Mouse (Mus musculus) hindbrain, embryonic 14.5 days (tissue): ENCODE measurements around the gene Kcnh8. TPM values are rescaled to one million over a fixed set of nuclear protein-coding genes. Genes with fewer than 3 reads are reported as not detected.

Source experiments
- ATAC-seq: fragments of 200-750 bp; cut with Nextera tagmentation; 2 replicates; pipeline ENCODE4 v1.8.0; 2017; ENCODE audit warnings: moderate number of reproducible peaks, mild to moderate bottlenecking, moderate TSS enrichment, moderate library complexity; ENCODE audit not compliant: low FRiP score
- DNase-seq: peaks from one replicate; pipeline ENCODE4 v3.0.0-alpha.2; 2015; ENCODE audit warnings: low spot score
- H3K27ac ChIP-seq: fragments of 300-500 bp; sonication (generic); 2 replicates; pipeline ENCODE4 v1.5.1; 2014; ENCODE audit warnings: mild to moderate bottlenecking, moderate library complexity
- H3K27me3 ChIP-seq: fragments of 300-500 bp; sonication (generic); 2 replicates; pipeline ENCODE4 v1.6.1; 2014; ENCODE audit warnings: mild to moderate bottlenecking, low read length, mixed read lengths; ENCODE audit not compliant: control insufficient read depth, insufficient read depth
- H3K36me3 ChIP-seq: fragments of 300-500 bp; sonication (generic); replicated peaks from 2 replicates; pipeline ENCODE4 v1.6.1; 2014; ENCODE audit not compliant: control insufficient read depth, insufficient read depth
- H3K4me1 ChIP-seq: fragments of 300-500 bp; sonication (generic); replicated peaks from 2 replicates; pipeline ENCODE4 v1.6.1; 2014; ENCODE audit warnings: antibody characterized with exemption, low read length, mixed read lengths; ENCODE audit not compliant: control insufficient read depth, insufficient read depth
- H3K4me2 ChIP-seq: fragments of 300-500 bp; sonication (generic); replicated peaks from 2 replicates; pipeline ENCODE4 v1.6.1; 2014; ENCODE audit warnings: mild to moderate bottlenecking, moderate library complexity
- H3K4me3 ChIP-seq: fragments of 300-500 bp; sonication (generic); replicated peaks from 2 replicates; pipeline ENCODE4 v1.5.1; 2014; ENCODE audit warnings: mild to moderate bottlenecking, low read length
- H3K9ac ChIP-seq: fragments of 300-500 bp; sonication (generic); 2 replicates; pipeline ENCODE4 v1.6.1; 2014
- H3K9me3 ChIP-seq: fragments of 300-500 bp; sonication (generic); 2 replicates; pipeline ENCODE4 v1.6.1; 2016; ENCODE audit warnings: low read length; ENCODE audit not compliant: control insufficient read depth
- WGBS: fragments of 180-500 bp; shearing (Covaris S2); extraction: QIAGEN DNeasy Blood & Tissue Kit; methylation state at CpG from one replicate; pipeline ENCODE4 v1.1.7; 2014; 5-methylcytosine and 5-hydroxymethylcytosine counted together
- polyA plus RNA-seq: library from polyadenylated mRNA; unstranded; fragments of >200 nt; fragmentation: Nextera tagmentation; extraction: Ambion mirVana; gene quantifications from 2 replicates; pipeline ENCODE4 v1.2.1, GENCODE M21; 2014

The Kcnh8 gene
- 5.3 and 5.6 TPM in 2 replicates for polyA plus RNA-seq

DNA sequence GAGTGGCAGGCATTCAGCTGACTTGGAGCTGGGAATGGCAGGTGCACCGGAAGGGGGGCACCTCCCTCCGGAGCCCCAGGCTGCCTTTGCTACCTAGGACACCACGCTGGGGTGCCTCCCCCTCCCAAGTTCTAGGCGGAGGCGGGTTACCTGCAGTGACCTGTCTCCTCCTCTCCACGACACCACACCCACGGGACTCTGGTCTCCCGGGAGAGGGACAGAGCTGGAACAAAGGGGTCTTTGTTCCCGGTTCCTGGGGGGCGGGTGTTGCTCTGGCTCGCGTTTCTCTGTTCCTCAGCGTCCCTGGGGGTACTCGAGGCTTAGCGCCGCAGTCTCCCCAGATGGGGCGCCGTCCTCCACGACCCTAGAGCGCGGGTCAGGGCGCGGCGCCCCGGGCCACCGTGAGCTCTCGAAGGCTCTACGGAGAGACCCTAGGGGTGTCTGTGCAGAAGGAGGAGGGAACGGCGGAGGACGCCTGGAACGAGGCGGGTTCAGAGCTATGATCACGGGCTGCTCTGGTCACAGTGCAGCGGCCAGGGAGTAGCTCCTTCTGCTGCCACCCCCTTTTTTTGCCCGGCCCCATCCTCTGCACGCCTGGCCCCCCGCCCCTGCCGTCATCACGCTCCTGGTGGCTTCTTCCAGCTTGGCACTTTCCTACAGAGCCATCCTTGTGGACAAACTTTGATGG is at the start of gene Kcnh8:
Kcnh8 (plus strand) TSS at position 617 of the 688 bp plus-strand sequence.
- Histone ChIP-seq H3K27ac (peak within 1 kb of the TSS; percentile 97), H3K4me2 (peak within 1 kb of the TSS; percentile 96), H3K9me3 (no peaks in the 10 kb centered on the region), H3K36me3 (no peaks in the 10 kb centered on the region), H3K4me1 (peaks cover 15% of the 10 kb centered on the region), H3K9ac (peak within 1 kb of the TSS; percentile 98), H3K27me3 (no peaks in the 10 kb centered on the region), H3K4me3 (peak within 1 kb of the TSS; percentile 78)
- peak; percentile 53 for ATAC-seq
- DNase-seq: peak; percentile 49
- 0% methylated on average over 40 of the region's 40 CpGs for WGBS

DNA sequence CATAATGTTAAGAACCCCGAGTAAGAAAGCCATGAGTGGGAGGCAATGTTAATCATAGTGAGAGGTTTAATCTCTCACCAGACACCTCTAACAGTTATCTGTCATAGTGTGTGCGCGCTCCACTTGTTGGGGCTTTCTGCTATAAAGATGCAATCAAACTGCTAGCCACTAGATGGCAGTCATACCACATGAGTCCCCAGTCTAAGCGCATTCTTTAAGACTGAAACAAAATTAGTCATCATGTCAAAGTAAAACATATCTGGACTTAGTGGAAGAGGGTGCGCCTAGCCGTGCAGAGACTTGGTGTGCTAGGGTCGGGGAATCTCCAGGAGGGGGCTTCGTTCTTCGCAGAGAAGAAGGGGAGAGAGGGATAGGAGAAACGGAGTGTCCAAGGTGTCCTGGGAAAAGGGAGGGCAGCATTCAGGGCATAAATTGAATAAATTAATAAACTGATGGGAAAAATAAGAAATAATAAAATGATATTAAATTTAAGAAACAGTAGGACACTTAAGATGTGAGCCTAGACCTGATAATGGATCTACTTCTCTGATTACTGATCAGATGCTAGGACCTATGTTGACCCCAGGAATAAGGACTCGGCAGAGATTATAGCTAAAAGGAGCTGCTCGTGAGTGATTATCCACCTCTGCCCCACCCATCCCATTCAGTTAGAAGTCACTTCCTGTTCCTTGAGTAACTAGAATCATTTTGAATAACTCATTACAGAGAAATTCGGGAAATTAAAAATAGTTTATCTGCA is 42.4 kb upstream of the Kcnh8 start:
- ATAC-seq (peak; percentile 87), DNase-seq (peak; percentile 87)
- Histone ChIP-seq H3K9me3 (no peaks in the 10 kb centered on the region), H3K27ac (no peak overlapping the region), H3K4me3 (no peak overlapping the region), H3K4me2 (peak overlapping the region; percentile 39; the same call in 1 of the 2 replicates), H3K36me3 (no peaks in the 10 kb centered on the region), H3K9ac (no peak overlapping the region), H3K27me3 (no peaks in the 10 kb centered on the region), H3K4me1 (no peaks in the 10 kb centered on the region)
- WGBS: 33% methylated on average over 13 of the region's 13 CpGs

DNA sequence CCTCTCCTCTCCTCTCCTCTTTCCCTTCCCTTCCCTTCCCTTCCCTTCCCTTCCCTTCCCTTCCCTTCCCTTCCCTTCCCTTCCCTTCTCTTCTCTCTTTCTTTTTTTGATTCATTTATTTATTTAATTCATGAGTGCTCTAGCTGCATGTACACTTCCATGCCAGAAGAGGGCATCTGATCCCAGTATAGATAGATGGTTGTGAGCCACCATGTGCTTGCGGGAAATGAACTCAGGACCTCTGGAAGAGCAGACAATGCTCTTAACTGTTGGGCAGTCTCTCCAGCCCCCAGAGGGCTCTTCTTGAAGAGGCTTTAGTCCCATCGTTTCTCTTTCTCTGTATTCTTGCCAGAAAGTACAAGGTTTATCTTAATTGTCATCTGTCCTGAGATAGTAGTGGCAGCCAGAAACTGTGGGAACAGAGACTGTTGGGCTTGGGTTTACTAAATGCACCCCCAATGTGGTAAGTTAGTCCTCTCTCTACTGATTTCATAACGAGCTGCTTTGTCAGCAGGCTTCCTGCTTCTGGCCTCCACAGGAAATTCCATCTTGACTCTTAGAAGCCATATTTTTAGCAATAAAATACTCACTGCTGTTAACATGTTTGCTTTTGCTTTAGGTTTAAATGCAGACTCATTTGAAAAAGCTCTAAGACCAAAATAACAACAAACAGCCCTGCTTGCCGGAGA is 36.9 kb upstream of the Kcnh8 start:
- Histone ChIP-seq H3K9ac (no peak overlapping the region), H3K4me1 (no peaks in the 10 kb centered on the region), H3K9me3 (no peaks in the 10 kb centered on the region), H3K27me3 (no peaks in the 10 kb centered on the region), H3K27ac (no peak overlapping the region), H3K4me3 (no peak overlapping the region), H3K4me2 (no peak overlapping the region), H3K36me3 (no peaks in the 10 kb centered on the region)
- DNase-seq: no peak
- ATAC-seq: no peak
- 66% methylated on average over 4 of the region's 4 CpGs for whole genome bisulfite sequencing

DNA sequence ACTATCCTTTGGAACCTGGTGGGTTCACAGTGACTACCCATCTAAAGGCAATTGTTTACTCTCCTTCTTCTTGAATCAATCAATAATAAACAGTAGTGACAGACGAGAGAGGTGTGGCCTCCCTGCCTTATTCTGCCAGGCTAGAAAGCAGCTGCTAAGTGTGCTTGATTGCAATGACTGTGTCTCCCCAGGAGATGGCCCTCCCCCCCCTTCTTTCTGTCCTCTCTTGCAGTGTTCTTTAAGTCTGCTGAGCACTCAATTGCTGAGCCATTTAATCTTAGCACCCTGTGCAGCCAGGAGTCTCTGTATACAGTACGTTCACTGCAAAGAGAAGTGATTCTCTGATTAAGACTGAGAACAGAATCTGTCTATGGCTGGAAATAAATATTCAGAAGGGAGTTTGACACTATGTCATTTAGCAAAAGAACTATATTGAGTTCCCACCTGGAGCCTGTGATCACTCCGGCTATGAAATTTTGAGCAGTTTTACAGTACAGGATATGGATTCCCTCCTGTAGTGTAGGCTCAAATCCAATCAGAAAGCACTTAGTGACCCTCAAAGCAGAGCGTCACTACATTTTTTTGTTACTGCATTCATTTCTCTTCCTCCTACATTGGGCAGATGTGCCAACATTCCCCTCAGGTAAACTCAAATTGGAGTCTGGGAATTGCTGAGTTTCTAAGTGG is 32.8 kb upstream of the Kcnh8 start:
- Histone ChIP-seq H3K27me3 (no peaks in the 10 kb centered on the region), H3K9ac (no peak overlapping the region), H3K4me1 (no peaks in the 10 kb centered on the region), H3K4me3 (no peak overlapping the region), H3K27ac (no peak overlapping the region), H3K9me3 (no peaks in the 10 kb centered on the region), H3K4me2 (no peak overlapping the region), H3K36me3 (no peaks in the 10 kb centered on the region)
- WGBS: 71% methylated on average over 4 of the region's 4 CpGs
- peak; percentile 86 for ATAC-seq
- peak; percentile 38 for DNase-seq

DNA sequence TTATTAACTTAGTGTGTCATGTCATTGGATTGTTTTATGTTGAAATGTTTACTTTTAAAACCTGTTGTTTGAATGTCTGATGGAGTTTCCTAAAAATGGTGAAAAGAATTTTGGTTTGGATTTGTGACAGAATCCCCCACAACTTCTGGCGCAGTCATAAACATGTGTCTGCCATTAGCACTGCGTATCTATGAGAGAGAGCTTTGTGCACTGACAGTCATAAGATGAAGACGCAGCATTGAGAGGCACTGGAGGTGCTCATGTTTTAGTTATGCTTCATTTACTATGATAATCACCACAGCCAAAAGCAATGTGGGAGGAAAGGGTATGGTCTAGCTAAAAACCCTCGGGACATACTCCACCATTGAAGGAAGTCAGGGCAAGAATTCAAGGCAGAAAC is 30.3 kb upstream of the Kcnh8 start:
- WGBS: 45% methylated on average over 4 of the region's 4 CpGs

DNA sequence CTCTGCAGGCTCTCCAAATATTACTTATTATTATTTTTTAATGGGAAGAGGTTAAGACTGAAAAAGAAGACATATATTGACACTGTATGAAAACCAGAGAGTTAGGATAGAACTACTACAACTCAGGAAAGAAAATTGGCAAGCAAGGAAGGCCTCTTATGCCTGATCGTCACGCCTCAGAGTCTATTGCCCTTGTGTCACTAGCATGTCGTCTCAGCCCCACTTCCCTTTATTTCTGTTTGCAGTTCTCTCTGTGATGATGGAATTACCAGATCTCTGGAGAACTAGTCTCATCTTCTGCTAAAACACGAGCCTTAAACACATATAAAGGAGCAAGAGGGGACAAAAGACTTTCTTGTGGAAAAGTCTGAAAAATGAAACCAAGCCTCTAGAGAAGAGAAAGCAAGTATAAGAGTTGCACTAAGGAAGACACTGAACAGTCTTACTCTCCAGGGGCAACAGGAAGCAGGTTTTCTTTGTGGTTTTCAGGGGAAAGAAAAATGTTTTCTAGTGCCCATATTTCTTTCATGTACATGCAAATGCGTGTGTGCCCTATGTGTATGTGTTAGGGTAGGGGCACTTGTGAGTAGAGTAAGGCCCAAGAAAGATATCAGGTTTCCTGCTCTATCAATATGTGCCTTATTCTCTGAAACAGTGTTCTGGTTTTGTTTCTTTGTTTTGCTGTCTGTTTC is 10.9 kb upstream of the Kcnh8 start:
- no peaks in the 10 kb centered on the region for H3K27me3 ChIP-seq
- H3K36me3 ChIP-seq: no peaks in the 10 kb centered on the region
- H3K4me1 ChIP-seq: no peaks in the 10 kb centered on the region
- DNase-seq: no peak
- H3K9me3 ChIP-seq: no peaks in the 10 kb centered on the region
- H3K4me3 ChIP-seq: no peak overlapping the region
- no peak overlapping the region for H3K27ac ChIP-seq
- no peak for ATAC-seq
- 84% methylated on average over 5 of the region's 5 CpGs for WGBS
- H3K9ac ChIP-seq: no peak overlapping the region
- no peak overlapping the region for H3K4me2 ChIP-seq

More for the DNA sequence above, 30.3 kb upstream of the Kcnh8 start:
- Histone ChIP-seq H3K36me3 (no peaks in the 10 kb centered on the region), H3K27ac (no peak overlapping the region), H3K4me3 (no peak overlapping the region), H3K9ac (no peak overlapping the region), H3K4me1 (no peaks in the 10 kb centered on the region), H3K27me3 (no peaks in the 10 kb centered on the region), H3K9me3 (no peaks in the 10 kb centered on the region), H3K4me2 (no peak overlapping the region)
- DNase-seq: no peak
- ATAC-seq: no peak

DNA sequence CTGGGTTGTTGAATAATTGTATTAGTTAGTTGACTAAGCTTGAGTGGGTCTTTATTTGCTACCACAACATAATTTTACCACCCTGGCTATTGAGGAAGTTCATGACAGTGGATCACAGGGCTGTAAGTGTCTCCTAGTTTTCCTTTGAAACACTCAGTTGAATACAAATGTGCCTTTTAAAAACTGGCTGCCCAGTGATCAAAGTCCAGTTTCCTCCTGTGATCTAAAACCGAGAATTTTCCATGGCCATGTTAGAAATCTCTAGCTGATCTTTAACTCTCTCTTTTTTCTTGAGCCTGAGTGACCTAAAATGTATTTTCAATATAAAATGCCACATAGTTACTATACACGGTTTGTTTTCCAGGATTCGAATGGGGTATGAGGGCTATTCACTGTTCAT is 3.4 kb upstream of the Kcnh8 start:
- Histone ChIP-seq H3K36me3 (no peaks in the 10 kb centered on the region), H3K9ac (no peak overlapping the region), H3K4me2 (no peak overlapping the region), H3K27ac (no peak overlapping the region), H3K4me1 (peaks cover 12% of the 10 kb centered on the region), H3K4me3 (no peak overlapping the region), H3K27me3 (no peaks in the 10 kb centered on the region), H3K9me3 (no peaks in the 10 kb centered on the region)
- ATAC-seq (no peak), DNase-seq (no peak)
- WGBS: 87% methylated on average over 3 of the region's 3 CpGs

DNA sequence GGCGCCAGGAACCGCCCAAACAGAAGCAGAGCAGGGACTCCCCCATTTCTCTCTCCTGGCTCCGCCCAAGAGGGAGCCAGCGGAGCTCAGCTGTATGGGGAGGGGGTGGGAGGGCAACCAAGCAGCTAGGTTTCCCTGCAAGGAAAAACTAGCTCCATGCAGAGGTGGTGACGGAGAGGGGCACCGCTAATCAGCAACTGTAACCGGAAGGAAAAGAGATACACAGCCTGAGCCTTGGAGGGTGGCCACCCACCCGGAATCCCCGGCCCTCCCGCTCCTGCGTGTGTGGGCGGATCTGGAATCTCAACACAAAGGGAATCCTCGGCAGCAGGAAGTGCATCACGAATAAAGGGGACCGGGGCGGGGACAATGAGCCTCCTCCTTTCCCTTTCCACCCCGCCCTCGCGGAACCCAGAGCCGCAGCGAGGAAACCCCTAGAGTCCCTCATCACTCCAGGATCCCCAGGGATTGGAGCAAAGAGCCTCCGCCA is 1.6 kb upstream of the Kcnh8 start:
- H3K9ac ChIP-seq: peak overlapping the region; percentile 98
- H3K36me3 ChIP-seq: no peaks in the 10 kb centered on the region
- H3K27me3 ChIP-seq: no peaks in the 10 kb centered on the region
- peaks cover 15% of the 10 kb centered on the region for H3K4me1 ChIP-seq
- peak; percentile 96 for ATAC-seq
- no peaks in the 10 kb centered on the region for H3K9me3 ChIP-seq
- H3K4me2 ChIP-seq: peak overlapping the region; percentile 96
- peak overlapping the region; percentile 78 for H3K4me3 ChIP-seq
- 1% methylated on average over 20 of the region's 22 CpGs for WGBS
- H3K27ac ChIP-seq: peak overlapping the region; percentile 97
- peak; percentile 86 for DNase-seq
